ENCODE assay signal across 11 mouse cellular contexts in genomic region chr8:10865941-10866513, GRCm38 (mm10).
DNase-seq lines count a peak whose midpoint lies in the region; ATAC-seq and TF ChIP-seq lines count a peak whose summit lies in the region.
"Had no signal": no experiment of that assay in that cellular context is flagged by ENCODE, and none has a peak within 500 bp of the region (broad histone marks: within the 10 kb centered on the region; RNA-seq: fewer than 3 reads in every experiment).

No protein-coding gene starts in this region.

- ATAC-seq in forebrain, embryonic 15.5 days (replicated peaks): no peak
- no peak for ATAC-seq in forebrain, postnatal 0 days
- ATAC-seq in embryonic facial prominence, embryonic 14.5 days (ENCODE audit: low read depth): 0 out of 2 replicates have a peak, but pooled peaks have one; percentile 4
- ATAC-seq in kidney, embryonic 15.5 days (replicated peaks; ENCODE audit: low FRiP score): peak; percentile 58; the same call in 1 of the 2 replicates
- ATAC-seq in midbrain, postnatal 0 days (ENCODE audit: low FRiP score): no peak
- no peak for ATAC-seq in inflammation-experienced regulatory T-cells, adult 6 months

- H3K9ac ChIP-seq in forebrain, embryonic 15.5 days (replicated peaks): no peak overlapping the region
- no peak overlapping the region for H3K9ac ChIP-seq in forebrain, postnatal 0 days
- no peak overlapping the region for H3K9ac ChIP-seq in embryonic facial prominence, embryonic 14.5 days (ENCODE audit: low read depth, low read length)
- no peak overlapping the region for H3K9ac ChIP-seq in kidney, embryonic 15.5 days
- H3K9ac ChIP-seq in midbrain, postnatal 0 days (replicated peaks; ENCODE audit: low read length, poor library complexity, severe bottlenecking): no peak overlapping the region
- H3K9ac ChIP-seq: neural tube, embryonic 15.5 days had no signal

- no peaks in the 10 kb centered on the region for H3K36me3 ChIP-seq in forebrain, embryonic 15.5 days
- no peaks in the 10 kb centered on the region for H3K36me3 ChIP-seq in forebrain, postnatal 0 days (ENCODE audit: insufficient read depth)
- H3K36me3 ChIP-seq in embryonic facial prominence, embryonic 14.5 days (ENCODE audit: control insufficient read depth, insufficient read depth, low read length): no peaks in the 10 kb centered on the region
- H3K36me3 ChIP-seq in kidney, embryonic 15.5 days: no peaks in the 10 kb centered on the region
- H3K36me3 ChIP-seq in midbrain, postnatal 0 days (ENCODE audit: insufficient read depth, low read length): no peaks in the 10 kb centered on the region
- H3K36me3 ChIP-seq: neural tube, embryonic 15.5 days had no signal

- H3K9me3 ChIP-seq in forebrain, embryonic 15.5 days: no peaks in the 10 kb centered on the region
- H3K9me3 ChIP-seq in forebrain, postnatal 0 days (ENCODE audit: low read length): no peaks in the 10 kb centered on the region
- H3K9me3 ChIP-seq in embryonic facial prominence, embryonic 14.5 days (ENCODE audit: control insufficient read depth, low read length): no peaks in the 10 kb centered on the region
- H3K9me3 ChIP-seq in kidney, embryonic 15.5 days (replicated peaks): no peaks in the 10 kb centered on the region
- no peaks in the 10 kb centered on the region for H3K9me3 ChIP-seq in midbrain, postnatal 0 days (ENCODE audit: low read length)
- H3K9me3 ChIP-seq: neural tube, embryonic 15.5 days had no signal

- H3K4me2 ChIP-seq in forebrain, embryonic 15.5 days (replicated peaks): no peak overlapping the region
- H3K4me2 ChIP-seq in forebrain, postnatal 0 days (ENCODE audit: low read depth): no peak overlapping the region
- no peak overlapping the region for H3K4me2 ChIP-seq in embryonic facial prominence, embryonic 14.5 days (ENCODE audit: low read depth, low read length)
- no peak overlapping the region for H3K4me2 ChIP-seq in kidney, embryonic 15.5 days
- no peak overlapping the region for H3K4me2 ChIP-seq in midbrain, postnatal 0 days (ENCODE audit: low read depth, low read length, poor library complexity, severe bottlenecking)
- H3K4me2 ChIP-seq: neural tube, embryonic 15.5 days had no signal

- H3K27ac ChIP-seq in forebrain, embryonic 15.5 days (replicated peaks): 0 out of 2 replicates have a peak overlapping the region, but pooled peaks have one; percentile 19
- no peak overlapping the region for H3K27ac ChIP-seq in forebrain, postnatal 0 days (ENCODE audit: low read depth, low read length)
- H3K27ac ChIP-seq in embryonic facial prominence, embryonic 14.5 days (replicated peaks; ENCODE audit: low read depth, low read length): peak overlapping the region; percentile 9; the same call in 1 of the 2 replicates
- peak overlapping the region; percentile 58; the same call in 1 of the 2 replicates for H3K27ac ChIP-seq in kidney, embryonic 15.5 days
- 0 out of 2 replicates have a peak overlapping the region, but pooled peaks have one; percentile 14 for H3K27ac ChIP-seq in midbrain, postnatal 0 days (ENCODE audit: low read depth, low read length)

- H3K4me3 ChIP-seq in forebrain, embryonic 15.5 days: no peak overlapping the region
- no peak overlapping the region for H3K4me3 ChIP-seq in forebrain, postnatal 0 days (ENCODE audit: low read depth, low read length)
- no peak overlapping the region for H3K4me3 ChIP-seq in embryonic facial prominence, embryonic 14.5 days (ENCODE audit: low read depth, low read length)
- no peak overlapping the region for H3K4me3 ChIP-seq in kidney, embryonic 15.5 days (replicated peaks)
- H3K4me3 ChIP-seq in midbrain, postnatal 0 days (ENCODE audit: low read depth, low read length): no peak overlapping the region
- H3K4me3 ChIP-seq: neural tube, embryonic 15.5 days had no signal

- H3K4me1 ChIP-seq in forebrain, embryonic 15.5 days: peaks cover 17% of the 10 kb centered on the region
- H3K4me1 ChIP-seq in forebrain, postnatal 0 days (ENCODE audit: insufficient read depth): peaks cover 15% of the 10 kb centered on the region; the same call in 1 of the 2 replicates
- peaks cover 8% of the 10 kb centered on the region for H3K4me1 ChIP-seq in embryonic facial prominence, embryonic 14.5 days (ENCODE audit: control insufficient read depth, insufficient read depth, low read length)
- peaks cover 17% of the 10 kb centered on the region for H3K4me1 ChIP-seq in kidney, embryonic 15.5 days
- H3K4me1 ChIP-seq in midbrain, postnatal 0 days (ENCODE audit: insufficient read depth, low read length): 0 out of 2 replicates have a peak, but pooled peaks cover 5% of the 10 kb centered on the region

- no peak for TF ChIP-seq CTCF in forebrain, postnatal 0 days (IDR thresholded peaks at IDR 0.05; ENCODE audit: low read depth)
- TF ChIP-seq CTCF in midbrain, postnatal 0 days (IDR thresholded peaks at IDR 0.05): no peak

- no peak for DNase-seq in forebrain, postnatal 0 days
- DNase-seq in embryonic facial prominence, embryonic 14.5 days (ENCODE audit: low spot score): no peak
- DNase-seq in midbrain, postnatal 0 days (ENCODE audit: low spot score): no peak
- DNase-seq in urinary bladder, adult 18-20 months (ENCODE audit: low spot score in 2 of 2): no peak
- no peak for DNase-seq in heart, postnatal 4 days
- DNase-seq: cerebellum, postnatal 25 days; thymus, adult 18-20 months had no signal

- no peaks in the 10 kb centered on the region for H3K27me3 ChIP-seq in forebrain, embryonic 15.5 days
- H3K27me3 ChIP-seq in forebrain, postnatal 0 days (ENCODE audit: insufficient read depth, low read length): no peaks in the 10 kb centered on the region
- H3K27me3 ChIP-seq in embryonic facial prominence, embryonic 14.5 days (replicated peaks; ENCODE audit: control insufficient read depth, insufficient read depth, low read length): no peaks in the 10 kb centered on the region
- H3K27me3 ChIP-seq in kidney, embryonic 15.5 days: peaks cover 40% of the 10 kb centered on the region
- no peaks in the 10 kb centered on the region for H3K27me3 ChIP-seq in midbrain, postnatal 0 days (ENCODE audit: insufficient read depth, low read length)

- 77% methylated on average over 11 of the region's 11 CpGs for WGBS in forebrain, embryonic 15.5 days
- WGBS in forebrain, postnatal 0 days: 78% methylated on average over 11 of the region's 11 CpGs
- WGBS in embryonic facial prominence, embryonic 14.5 days: 63% methylated on average over 11 of the region's 11 CpGs
- WGBS in kidney, embryonic 15.5 days: 44% methylated on average over 11 of the region's 11 CpGs
- WGBS in midbrain, postnatal 0 days: 81% methylated on average over 11 of the region's 11 CpGs

Comparison
In these comparisons a context has a peak if more than half of its experiments do, and no peak if none do; other contexts are left out.
1. ATAC-seq: peak in embryonic facial prominence, embryonic 14.5 days (single experiment) and kidney, embryonic 15.5 days (single experiment); none in forebrain, embryonic 15.5 days (single experiment), forebrain, postnatal 0 days (single experiment), midbrain, postnatal 0 days (single experiment) and inflammation-experienced regulatory T-cells, adult 6 months (single experiment).